Mouse (Mus musculus) gastrocnemius, adult 8-10 months (tissue): ENCODE measurements around the gene Wnt5b. TPM values are rescaled to one million over a fixed set of nuclear protein-coding genes. Genes with fewer than 3 reads are reported as not detected.

Experiments used
- DNase-seq, 2 experiments: peaks; one replicate each; pipeline ENCODE4 v3.0.0; 2022; ENCODE audit warnings: low spot score in 2 of 2
- total RNA-seq, 4 experiments: library from RNA; stranded (reverse); gene quantifications; 2 replicates each; pipeline ENCODE4 v1.2.4; 2022

The Wnt5b gene
- total RNA-seq, 4 experiments from 2014 or later: 1.3 to 1.9 (median 1.7) TPM

DNA sequence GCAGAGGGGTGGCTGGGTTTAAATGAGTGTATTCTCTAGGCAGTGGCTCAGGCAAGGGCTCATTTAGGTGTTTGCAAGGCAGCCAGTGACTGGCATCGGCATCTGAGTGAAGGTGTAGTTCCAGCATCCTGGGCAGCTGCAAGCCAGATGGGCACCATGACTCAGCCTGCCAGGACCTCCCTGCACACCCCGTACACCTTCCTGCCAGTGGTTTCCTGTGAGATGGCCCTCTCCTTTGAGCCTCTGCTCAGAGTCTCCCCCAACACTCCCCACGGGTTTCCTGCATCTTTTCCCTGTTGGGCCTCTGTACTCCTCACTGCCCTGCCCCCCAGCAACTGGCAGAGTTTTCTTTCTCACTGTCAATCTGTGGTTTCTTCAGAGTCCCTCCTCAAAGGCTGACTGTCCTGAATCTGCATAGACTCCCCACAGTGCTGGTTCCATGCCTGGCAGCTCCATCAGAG lies 22.2 kb downstream of the Wnt5b start:
- DNase-seq: no peak

DNA sequence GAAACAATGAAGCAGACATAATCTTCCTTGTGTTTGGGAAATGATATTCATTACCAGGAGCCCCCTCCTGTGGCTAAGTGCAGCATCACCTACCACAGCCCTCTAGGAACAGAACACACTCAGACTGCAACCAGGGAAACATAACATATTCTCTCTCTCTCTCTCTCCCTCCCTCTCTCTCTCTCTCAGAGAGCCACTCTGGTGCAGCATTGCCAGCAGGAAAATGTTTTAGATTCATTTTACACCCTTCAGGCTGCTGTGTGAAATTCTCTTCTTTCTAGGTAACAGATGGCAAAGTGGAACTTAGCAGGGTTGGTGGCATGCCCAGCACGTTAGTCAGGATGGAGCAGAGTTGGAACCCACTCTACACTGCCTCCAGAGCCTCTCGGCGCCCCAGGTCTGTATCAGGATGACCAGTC lies 22.7 kb downstream of the Wnt5b start:
- DNase-seq: no peak

DNA sequence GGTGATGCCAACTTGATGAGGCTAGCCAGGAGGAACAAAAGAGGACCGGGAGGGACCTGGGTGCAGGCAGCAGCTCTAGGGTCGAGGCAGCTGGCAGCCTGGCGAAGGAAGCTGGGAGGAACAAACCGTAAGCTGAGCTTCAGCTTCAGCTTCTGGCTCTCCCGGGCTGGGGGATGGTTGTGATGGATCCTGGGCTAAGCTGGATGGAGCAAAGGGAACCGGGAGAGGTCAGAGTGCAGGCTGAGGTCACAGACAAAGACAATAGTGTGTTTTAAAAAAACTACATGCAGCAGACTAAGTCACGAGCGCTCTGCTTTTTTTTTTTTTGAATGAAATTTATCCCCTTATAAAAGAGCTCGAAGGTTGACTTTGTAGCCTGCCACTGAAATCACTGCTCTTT lies 23.4 kb downstream of the Wnt5b start:
- DNase-seq: no peak

DNA sequence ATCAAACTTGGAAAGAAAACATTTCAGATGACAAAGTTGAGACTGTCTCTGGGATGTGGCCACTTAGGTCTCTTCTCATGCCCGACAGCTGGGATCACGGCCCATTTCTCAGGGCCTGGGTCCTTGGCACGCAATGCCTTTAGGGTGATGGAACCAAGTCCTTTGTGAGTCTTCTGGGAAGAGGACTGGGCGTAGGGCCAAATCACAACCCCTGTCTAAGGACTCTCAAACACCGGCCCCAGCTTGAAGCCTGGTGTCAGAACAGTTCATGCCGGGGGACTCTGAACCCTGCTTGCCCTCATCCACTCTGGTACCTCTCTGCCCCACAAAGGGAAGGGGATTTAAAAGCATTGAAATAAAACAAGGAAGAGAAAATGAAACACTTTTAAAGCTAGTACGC lies 30.1 kb downstream of the Wnt5b start:
- no peak for DNase-seq

DNA sequence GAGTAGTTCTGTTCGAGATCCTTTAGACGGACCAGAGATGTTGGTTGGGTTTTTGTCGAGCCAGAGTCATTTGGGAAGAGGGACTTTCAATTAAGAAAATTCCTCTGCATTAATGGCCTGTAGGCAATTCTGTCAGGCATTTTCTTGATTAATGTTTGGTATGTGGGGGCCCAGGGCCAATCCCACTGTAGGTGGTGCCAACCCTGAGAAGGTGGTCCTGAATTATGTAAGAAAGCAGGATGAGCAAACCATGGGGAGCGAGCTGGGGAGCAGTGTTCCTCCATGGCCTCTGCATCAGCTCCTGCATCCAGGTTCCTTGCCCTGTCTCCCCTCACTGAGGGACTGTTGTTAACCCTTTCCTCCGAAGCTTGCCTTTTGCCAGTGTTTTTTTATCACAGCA lies 30.7 kb downstream of the Wnt5b start:
- no peak for DNase-seq

DNA sequence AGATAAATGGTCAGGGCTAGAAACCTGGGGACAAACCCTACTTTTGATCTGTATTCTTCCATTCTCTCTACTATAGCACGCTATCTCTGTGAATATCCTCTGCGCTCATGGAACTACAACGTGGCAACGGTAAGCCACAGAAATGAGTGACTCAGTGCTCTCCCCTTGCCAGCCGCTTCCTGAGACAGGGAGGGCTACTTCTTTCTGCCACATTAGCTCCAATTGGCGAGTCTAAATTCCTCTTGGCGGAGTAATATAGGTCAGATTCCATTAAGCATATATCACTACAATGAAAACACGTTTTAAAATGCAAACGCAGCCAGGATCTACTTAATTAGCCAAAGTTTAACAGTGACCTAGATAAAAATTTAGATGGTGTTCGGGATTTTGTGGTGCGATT lies 31.4 kb downstream of the Wnt5b start:
- no peak for DNase-seq

DNA sequence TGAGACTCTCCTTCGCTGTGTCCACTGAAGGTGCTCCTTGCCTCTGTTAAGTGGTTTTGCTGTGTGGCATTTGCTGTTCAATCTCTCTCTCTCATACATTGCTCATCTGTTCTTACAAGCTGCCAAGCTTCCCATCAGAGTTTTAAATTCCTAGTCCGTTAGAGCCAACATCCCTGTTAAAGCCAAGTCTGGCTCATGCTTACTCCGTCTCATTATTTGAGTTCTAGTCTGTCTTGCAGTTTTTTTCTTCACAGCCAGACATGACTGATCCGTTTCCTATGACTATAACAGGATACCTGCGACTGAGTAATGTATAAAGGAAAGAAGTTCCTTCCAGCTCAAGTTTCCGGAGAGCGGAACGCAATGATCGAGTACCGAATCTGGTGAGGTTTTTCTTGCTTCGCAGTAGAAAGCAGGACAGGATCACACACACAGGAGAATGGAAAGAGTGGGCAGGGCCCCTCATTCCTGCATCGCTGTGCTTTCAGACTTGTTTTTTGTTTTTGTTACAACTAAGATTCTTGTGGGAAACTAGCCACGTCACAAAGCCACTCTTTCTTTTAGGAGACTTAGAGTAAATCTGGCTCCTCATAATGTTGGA lies 34.6 kb downstream of the Wnt5b start:
- no peak for DNase-seq

DNA sequence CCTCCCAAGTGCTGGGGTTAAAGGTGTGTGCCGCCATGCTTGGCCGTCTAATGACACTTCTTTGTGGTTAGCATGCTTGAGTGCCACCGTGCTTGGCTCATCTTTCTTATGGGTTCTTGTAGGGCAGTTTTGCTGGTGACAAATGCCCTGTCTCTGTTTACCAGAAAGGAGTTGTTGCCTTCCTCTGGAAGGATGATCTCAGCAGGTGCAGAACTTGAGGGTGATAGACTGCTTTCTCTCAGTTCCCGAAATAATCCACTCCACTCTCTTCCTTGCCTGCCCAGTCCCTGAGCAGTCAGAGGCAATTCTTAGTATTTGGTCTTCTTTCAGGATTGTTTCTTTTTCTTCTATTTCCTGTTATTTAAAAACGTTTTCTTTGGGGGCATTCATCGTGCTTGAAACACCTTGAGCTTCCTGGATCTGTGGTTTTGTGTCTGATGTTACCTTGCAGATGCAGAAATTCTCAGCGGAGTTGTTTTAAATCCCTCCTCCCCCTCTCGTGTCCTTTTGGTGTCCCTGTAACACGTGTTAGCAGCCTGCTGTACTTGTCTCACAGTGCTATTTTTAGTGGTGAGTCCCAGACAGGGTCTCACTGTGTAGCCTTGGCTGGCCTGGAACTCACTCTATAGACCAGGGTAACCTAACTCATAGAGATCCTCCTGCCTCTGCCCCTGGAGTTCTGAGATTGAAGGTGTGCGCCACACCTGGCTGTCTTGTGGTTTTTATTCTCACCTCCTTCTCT lies 35.3 kb downstream of the Wnt5b start:
- no peak for DNase-seq

DNA sequence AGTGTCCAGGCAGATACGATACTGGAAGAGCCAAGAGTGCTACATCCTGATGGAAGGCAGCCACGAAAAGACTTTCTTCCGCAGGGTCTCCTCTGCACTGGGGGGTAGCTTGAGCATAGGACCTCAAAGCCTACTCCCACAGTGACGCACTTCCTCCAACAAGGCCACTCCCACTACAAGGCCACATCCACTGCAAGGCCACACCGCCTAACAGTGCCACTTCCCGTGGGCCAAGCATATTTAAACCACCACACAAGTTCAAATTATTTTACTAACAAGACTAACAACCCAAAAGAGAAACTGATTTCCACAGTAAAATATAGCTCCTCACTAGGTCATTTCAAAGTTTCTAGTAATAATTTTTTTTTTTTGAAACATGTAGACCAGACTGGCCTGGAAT lies 35.9 kb downstream of the Wnt5b start:
- no peak for DNase-seq

DNA sequence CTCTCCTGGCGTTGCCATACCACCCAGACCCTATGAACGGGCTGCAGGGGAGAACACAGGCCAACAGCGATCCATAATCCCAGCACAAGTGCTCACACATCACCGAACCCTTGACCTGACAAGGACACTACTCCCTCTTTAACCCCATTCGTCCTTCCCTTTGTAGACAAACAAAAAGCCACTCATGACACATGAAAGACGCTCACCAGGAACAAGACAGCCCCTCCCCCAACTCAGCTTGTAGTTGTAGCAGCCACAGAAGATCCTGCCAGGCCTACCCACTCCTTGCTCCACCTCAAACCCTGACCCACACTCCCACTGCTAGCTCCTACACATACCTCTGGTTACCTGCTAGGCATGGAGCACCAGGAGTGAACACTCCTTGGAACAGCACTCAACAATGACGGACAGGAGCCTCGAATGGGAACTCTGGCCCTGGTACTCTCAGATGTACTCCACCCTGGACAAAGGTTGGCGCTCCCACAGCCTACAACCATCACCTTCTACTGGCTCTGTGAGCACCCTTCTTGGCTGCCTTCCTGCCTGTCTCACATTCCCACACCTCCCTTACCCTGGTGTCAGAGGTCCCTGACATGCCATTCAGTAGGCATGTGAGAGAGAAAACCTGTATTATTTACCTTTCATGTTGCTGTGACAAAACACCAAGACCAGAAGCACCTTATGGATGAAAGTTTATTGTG lies 38.5 kb downstream of the Wnt5b start:
- DNase-seq: no peak

DNA sequence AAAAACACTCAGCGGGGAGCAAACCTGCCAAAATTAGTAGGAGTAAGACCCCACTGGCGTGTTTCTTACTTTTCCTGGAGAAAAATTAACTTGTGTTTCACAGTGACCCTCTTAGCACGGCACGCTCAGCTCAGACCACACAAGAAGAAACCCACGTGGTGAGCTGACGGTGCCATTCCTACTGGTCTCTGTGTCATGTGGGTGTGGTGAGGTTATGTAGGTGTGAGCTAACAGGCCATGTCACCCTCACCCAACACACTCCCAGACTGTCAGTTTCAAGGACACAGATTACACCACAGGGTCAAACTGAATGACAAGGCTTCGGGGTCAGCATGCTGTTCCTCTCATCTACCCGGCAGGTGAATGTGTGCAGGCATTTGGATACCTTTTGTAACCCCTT lies 39.4 kb downstream of the Wnt5b start:
- DNase-seq: no peak

DNA sequence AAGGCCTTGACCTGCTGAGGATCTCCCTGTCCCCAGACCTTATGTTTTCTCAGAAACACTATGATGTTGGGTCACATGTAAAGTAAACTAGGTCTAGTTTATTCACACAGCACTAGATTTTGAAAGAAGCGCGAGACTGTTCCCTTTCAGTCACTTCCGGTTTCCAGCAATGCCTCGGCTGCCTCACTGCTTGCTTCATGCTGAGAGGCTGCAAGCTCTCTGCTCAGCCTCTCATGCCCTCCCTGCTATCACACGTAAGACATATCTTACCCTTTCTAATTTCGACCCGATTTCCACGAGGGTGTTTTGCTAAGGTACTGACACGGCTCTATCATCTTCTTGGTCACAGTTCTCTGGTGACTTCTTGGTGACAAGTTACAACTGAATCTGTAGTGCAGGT lies 42.1 kb downstream of the Wnt5b start:
- no peak for DNase-seq

DNA sequence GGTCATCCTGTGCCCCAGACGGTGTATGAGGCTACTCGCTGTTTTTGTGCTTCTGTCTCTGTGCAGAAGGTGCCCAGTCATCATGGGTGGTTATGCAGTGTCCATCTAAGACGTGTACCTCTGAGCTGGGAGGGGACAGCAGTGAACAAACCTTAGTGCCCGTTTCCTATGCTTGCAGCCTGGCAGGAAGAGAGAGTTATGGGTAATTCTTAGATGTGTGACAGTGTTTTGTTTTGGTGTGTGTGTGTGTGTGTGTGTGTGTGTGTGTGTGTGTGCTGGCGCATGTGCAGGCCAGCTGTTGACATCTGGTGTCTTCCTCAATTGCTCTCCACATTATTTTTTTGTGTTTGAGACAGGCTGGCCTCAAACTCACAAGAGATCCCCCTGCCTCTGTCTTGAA lies 44.1 kb downstream of the Wnt5b start:
- no peak for DNase-seq

DNA sequence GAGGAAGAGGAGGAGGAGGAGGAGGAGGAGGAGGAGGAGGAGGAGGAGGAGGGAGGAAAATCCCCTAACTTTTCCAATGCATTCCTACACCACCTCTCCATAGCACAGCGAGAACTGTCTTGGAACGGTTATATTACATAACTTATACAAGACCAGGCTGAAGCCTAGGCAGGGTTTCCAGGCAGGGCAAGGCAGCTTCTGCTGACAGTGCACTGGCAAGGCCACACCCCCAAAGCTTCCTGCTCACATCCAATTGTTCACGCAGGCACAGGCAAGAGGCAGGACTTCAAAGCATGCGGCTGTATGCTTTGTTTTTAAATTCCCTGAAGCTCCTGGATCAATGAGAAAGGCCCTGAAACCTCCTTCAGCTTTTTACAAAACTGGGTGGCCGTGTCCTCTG lies 44.9 kb downstream of the Wnt5b start:
- no peak for DNase-seq

DNA sequence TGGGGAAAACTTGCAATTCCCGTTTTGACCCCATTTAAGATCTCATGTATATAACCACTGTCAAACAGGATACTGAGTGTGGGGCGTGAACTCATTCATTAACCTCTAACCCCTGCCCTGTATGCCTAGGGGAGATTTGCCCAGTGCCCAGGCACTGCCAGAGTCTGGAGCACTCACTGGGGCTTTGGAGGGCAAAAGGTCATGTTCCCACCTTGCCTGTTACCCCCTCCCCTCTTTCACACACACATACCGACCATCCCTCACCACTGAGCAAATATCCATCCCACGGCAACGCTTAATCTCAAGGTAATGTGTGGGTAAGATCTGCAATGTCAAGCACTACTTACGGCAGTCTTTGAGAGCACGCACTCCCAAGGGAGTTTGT lies 51.5 kb downstream of the Wnt5b start:
- DNase-seq: no peak

DNA sequence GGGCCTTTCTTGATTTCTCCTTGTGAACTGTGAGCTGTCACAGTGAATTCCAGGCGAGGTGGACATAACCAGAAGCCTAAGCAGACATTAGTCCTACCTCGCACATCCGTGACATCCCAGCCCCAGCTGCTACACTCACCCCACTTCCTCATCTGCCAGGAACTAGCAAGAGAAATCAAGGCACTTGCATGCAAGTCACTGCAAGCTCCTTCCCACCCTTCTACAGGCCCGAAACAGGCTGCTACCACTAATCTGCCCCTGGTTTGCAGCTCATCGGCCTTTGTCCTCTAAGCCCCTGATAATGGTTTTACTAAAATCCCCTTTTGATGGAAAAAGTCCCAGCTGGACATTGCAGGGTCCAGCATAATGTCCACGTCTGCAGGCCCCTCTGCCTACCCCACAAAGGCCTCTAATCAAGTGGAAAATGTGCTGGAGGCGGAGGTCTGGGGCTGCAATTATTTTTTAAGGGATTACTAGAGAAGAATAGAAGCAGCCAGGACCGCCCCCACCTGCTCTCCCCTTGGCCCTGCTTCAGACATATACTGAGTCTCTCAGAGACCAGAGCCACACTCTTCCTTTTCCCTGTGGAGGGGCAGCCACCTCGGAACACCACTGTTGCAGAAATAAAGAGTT lies 52.0 kb downstream of the Wnt5b start:
- DNase-seq: no peak

DNA sequence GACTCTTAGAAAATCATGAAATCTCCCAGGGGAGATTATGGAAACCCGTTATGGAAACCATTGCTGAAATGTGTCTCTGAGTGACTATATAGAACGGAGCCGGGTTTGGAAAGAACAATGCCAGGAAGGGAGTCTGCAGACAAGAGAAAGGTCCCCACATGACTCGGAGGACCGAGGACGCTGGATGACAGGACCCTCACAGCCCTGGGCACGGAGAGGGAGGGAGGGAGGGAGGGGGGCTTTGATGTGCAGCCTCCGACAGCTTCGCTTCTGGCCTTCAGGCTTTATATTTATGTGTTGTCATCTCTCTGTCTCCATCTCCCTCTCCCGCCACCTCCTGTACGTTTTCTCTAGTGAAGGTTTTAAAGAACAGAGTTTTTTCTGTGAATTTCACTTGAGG lies 53.1 kb downstream of the Wnt5b start:
- no peak for DNase-seq

DNA sequence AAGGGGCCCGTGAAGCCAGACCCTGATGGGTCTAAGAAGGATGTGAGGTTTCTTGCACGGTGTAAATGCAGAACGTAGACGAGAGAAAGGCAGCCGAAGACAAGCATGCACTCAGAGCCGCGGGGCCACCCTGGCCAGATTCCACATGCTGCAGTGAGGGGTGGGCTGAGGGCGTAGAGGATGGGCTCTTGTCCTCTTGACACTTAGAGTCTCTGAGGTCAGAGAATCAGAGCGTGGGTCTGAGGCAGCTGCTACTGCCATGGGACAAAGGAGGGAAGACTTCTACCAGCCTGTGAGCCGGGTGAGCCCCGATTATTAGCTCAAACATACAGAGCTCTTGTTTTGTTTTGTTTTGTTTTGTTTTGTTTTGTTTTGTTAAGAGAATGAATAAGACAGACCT lies 53.6 kb downstream of the Wnt5b start:
- no peak for DNase-seq

DNA sequence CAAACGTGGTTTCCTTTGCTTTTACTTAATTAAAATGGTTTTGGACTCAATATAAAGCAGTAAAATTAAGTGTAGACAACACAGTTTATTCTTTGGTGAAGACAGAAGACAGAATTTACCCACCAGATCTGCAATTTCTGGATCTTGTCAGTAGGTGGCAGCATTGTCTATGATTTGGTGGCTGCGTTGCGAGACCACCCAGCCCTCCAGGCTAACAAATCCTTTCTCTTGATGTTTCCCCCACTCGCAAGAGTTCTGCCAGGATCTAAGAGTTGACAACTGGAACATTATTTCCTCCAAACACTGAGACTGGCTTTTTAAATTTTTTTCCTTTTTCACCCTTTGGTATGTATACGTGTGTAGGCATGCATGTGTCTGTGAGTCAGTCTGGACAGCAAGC lies 54.4 kb downstream of the Wnt5b start:
- DNase-seq: no peak

DNA sequence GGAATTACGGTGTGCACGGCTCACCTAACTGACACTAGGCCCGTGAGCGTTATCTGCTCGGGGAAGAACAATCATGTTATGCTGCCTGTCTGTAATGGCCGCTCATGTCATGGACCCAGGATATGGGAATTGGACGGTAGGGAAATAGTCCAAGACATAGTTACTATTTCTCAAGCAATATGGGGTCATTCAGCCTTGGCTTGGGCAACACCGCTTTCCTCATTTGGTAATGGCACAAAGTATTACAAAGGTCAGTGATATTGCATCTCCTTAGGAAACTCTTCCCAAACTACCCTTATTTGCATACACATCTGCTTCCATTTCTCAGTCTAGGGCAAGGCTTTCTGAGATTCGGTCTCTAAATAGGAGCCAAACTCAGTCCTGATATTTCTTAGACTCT lies 56.5 kb downstream of the Wnt5b start:
- no peak for DNase-seq

DNA sequence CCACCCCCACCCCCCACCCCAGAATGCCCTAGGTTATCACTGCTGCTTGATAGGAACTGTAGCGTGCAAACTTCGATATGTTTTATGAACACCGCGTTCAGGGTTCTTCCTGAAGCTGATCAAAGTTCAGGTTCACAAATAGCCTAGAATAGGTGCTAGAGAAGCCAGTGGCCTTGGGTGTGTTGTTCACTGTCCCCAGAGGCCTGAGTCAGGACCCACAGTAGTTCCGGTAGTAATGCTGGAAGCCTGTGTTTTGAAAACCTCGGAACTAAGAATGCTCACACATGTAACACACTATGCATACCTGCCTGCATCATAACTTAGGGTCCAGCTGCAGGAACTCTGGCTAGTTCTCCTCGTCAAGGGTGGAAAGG lies 57.1 kb downstream of the Wnt5b start:
- DNase-seq: no peak

DNA sequence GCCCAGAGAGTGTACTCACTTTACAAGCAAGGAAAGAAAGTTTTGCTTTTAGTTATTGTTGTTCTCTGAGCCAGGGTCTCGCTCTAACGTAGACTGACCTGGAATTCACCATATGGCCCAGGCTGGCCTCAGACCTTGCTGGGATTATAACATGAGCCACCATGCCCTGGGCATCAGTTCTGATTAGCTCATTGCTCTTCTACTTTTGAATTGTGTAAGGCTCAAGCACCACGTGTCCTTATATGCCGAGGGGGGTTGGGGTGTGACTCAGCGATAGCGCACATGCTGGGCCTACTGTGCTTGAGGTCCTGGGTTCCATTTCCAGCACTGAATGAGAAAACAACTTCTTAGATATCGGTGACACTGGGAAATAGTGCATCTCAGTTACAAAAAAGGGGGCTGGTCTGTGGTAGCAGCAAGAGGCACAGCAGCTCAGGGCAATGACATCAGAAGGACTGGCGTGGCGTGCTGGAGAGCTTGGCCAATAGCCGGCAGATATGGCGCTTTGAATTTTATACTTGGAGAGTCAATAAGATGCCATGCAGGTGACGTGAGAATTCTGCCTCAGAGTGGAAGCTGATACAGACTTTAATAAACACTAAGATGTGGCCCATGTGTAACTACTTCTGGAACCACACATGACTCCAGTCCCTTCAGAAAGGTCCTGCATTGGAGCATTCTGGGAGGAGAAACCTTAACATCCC lies 57.6 kb downstream of the Wnt5b start:
- DNase-seq: no peak
